Mouse (Mus musculus) small intestine, adult 2 months (tissue): Measurements from ENCODE around the gene Tmem63a. TPM values are rescaled to one million over a fixed set of nuclear protein-coding genes. Genes with fewer than 3 reads are reported as not detected.

Source experiments
- H3K27ac ChIP-seq: fragments of 200-500 bp; 2 replicates; pipeline ENCODE4 v1.5.1; 2012; ENCODE audit warnings: low read depth, low read length, control low read depth, inconsistent platforms; ENCODE audit not compliant: insufficient read depth
- H3K27me3 ChIP-seq: fragments of 200-500 bp; 2 replicates; pipeline ENCODE4 v1.6.1; 2012; ENCODE audit warnings: mild to moderate bottlenecking, moderate library complexity, low read length, inconsistent platforms; ENCODE audit not compliant: control insufficient read depth, insufficient read depth
- H3K36me3 ChIP-seq: fragments of 200-500 bp; 2 replicates; pipeline ENCODE4 v1.6.1; 2012; ENCODE audit warnings: mild to moderate bottlenecking, low read length, control low read depth, inconsistent platforms; ENCODE audit not compliant: control insufficient read depth, insufficient read depth
- H3K4me1 ChIP-seq: fragments of 200-500 bp; 2 replicates; pipeline ENCODE4 v1.6.1; 2012; ENCODE audit warnings: low read length, inconsistent platforms, mixed read lengths; ENCODE audit not compliant: control insufficient read depth, insufficient read depth, insufficient read length
- H3K4me3 ChIP-seq: fragments of 200-500 bp; 2 replicates; pipeline ENCODE4 v1.5.1; 2012; ENCODE audit warnings: low read depth, mild to moderate bottlenecking, control low read depth, inconsistent platforms, low read length, moderate library complexity
- CTCF ChIP-seq: fragments of 200-500 bp; IDR thresholded peaks from 2 replicates; pipeline ENCODE4 v1.5.1; 2012; ENCODE audit warnings: low read depth, mild to moderate bottlenecking, control low read depth, inconsistent platforms, low read length, moderate library complexity, mixed read lengths; ENCODE audit not compliant: insufficient replicate concordance, insufficient read length; ENCODE audit errors: extremely low read depth
- POLR2A ChIP-seq: fragments of 200-500 bp; IDR thresholded peaks from 2 replicates; pipeline ENCODE4 v1.6.1; 2012; ENCODE audit warnings: low read depth, mild to moderate bottlenecking, control low read depth, inconsistent platforms, low read length, moderate library complexity
- WGBS: fragments of 180-500 bp; shearing (Covaris S2); methylation state at CpG from one replicate; pipeline ENCODE4 v1.1.7; 2018; 5-methylcytosine and 5-hydroxymethylcytosine counted together
- polyA plus RNA-seq: library from polyadenylated mRNA; depleted of rRNA; stranded (reverse); fragments of >200 nt; gene quantifications from 2 replicates; pipeline ENCODE4 v1.2.3, GENCODE M21; 2012

Tmem63a gene
- polyA plus RNA-seq, 1 experiment: 23.5 TPM

DNA sequence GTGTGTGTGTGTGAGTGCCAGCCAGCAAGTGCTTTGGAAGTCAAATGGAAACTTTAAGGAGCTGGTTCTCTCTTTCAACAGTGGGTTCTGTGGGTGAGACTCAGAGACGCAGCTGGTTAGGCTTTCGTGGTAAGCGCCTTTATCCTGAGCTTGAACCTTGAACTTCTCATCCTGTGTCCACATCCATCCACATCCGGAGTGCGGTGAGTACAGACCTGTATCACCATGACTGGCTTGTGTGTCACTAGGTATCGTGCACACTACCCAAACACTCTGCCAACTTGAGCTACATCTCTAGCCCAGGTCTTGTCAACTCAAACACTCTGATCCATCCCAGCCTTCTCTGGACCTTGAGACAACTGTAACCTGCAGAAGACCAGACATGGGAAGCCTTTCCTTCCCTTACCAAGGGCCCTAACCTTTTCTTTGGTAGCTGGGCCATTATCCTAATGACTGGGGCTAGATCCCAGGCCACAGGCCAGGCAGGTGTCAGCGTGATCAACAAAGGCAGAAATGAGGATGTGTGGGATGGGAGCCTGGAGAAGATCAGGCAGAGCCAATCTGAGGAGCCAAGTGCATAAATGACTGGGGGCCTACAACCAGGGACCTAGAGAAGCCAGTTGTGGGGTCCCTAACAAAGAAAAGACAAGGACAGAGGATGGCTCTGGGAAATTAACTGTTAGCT, 1.2 kb upstream of the Tmem63a start:
- WGBS: 47% methylated on average over 7 of the region's 7 CpGs
- no peak overlapping the region for H3K4me3 ChIP-seq

DNA sequence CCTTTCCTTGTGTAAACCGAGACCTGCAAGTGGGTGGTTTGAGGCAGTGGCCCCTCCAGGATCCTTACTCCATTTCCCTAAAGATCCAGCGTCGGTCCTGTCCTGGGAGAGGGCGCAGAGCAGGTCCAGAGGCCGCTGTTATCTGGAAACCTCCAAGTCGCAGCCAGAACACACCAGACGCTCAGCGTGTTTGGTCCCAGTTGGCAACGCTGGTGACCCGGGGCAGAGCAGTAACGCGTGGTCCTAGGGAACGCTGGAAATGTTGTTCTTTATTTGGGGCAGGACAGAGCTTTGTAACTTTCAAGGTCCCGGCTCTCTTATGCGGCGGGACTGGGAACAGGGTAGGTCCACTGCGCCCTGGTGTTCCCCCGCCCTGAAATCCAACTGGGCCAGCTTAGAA, 418 bp upstream of the Tmem63a start:
- TF ChIP-seq CTCF: no peak
- no peak for TF ChIP-seq POLR2A
- H3K36me3 ChIP-seq: no peaks in the 10 kb centered on the region
- WGBS: 3% methylated on average over 18 of the region's 18 CpGs
- peaks cover 24% of the 10 kb centered on the region for H3K4me1 ChIP-seq
- peak overlapping the region; percentile 77 for H3K27ac ChIP-seq
- peak overlapping the region; percentile 80 for H3K4me3 ChIP-seq
- no peaks in the 10 kb centered on the region for H3K27me3 ChIP-seq

More for the DNA sequence above, 1.2 kb upstream of the Tmem63a start:
- Histone ChIP-seq H3K27me3 (no peaks in the 10 kb centered on the region), H3K36me3 (no peaks in the 10 kb centered on the region), H3K27ac (0 out of 2 replicates have a peak overlapping the region, but pooled peaks have one; percentile 77), H3K4me1 (peaks cover 16% of the 10 kb centered on the region)
- TF ChIP-seq POLR2A (no peak), CTCF (no peak)

DNA sequence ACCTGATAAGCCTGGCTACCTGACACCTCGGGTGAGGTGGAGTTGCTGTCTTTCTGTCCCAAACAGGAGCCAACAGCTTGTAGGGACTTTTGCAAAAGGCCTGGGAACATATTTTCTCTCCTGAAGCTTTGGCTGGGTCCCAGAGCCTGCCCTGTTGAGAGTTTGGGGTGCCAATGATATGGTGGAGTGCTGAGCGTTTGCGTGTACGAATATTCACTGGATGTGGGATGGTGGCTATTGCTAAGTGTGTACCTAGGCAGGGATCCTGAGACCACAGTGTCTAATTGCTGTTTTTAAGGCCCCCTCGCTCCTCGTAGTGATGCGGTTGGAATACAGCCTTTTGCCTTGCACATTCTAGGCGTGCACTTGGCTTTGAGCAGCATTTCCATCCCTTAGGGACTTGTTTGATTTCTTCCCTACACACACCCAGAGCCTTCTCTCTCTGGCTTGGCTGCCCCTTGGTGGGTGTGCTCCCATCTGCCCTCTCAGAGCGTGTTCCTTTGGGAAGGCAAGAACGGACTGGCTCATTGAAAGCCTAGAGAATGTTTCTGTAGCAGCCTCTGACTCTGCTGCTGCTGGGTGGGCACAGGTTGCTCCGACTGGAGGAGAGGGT, 994 bp downstream of the Tmem63a start:
- Histone ChIP-seq H3K36me3 (no peaks in the 10 kb centered on the region), H3K4me1 (peaks cover 29% of the 10 kb centered on the region)
- 42% methylated on average over 11 of the region's 11 CpGs for WGBS

DNA sequence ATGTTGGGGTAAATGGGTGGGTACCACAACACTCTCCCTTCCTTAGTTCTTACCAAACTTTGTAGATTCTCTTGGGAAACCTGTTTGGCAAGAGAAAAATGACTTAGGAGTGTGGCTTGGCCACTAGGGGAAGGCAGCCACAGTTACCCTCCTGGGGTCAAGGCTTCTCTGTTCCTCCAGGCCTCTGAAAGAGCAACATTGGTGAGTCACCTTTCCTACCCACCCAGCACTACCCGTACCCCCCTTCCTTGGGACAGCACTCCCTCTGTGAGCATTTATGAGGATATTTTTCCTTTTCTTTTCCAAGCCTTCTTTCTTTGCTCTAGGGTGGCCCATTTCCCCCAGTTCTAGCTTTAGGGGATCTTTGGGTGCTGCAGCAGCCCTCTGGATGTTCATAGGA, 1.8 kb downstream of the Tmem63a start:
- Histone ChIP-seq H3K36me3 (0 out of 2 replicates have a peak, but pooled peaks cover 1% of the 10 kb centered on the region), H3K4me1 (peaks cover 29% of the 10 kb centered on the region), H3K27ac (no peak overlapping the region), H3K4me3 (no peak overlapping the region), H3K27me3 (no peaks in the 10 kb centered on the region)
- TF ChIP-seq POLR2A (no peak), CTCF (no peak)
- WGBS: 35% methylated on average over 1 of the region's 1 CpGs

More for the DNA sequence above, 994 bp downstream of the Tmem63a start:
- no peaks in the 10 kb centered on the region for H3K27me3 ChIP-seq
- H3K27ac ChIP-seq: peak overlapping the region; percentile 77
- TF ChIP-seq CTCF (no peak), POLR2A (no peak)
- peak overlapping the region; percentile 80 for H3K4me3 ChIP-seq

DNA sequence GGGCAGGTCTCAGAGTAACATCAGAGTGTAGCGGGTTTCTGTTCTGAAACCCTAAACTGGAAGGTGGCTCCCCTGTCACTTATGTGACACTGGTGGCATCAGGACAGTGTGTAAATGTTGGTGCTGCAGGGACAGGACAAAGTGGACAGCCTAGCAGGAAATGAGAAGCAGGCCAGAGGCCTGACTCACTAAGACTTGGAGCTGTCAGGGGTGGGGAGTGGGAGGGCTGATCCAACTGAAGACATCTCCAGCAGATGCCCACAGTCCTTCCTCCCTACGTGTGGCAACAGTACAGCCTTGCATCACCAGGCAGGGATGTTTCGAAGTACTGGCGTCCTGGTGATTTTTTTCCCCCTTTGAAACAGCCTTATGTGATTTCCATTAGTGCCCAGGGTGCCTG, 2.4 kb downstream of the Tmem63a start:
- H3K36me3 ChIP-seq: peaks cover 5% of the 10 kb centered on the region; the same call in 1 of the 2 replicates
- TF ChIP-seq POLR2A (no peak), CTCF (no peak)
- peaks cover 29% of the 10 kb centered on the region for H3K4me1 ChIP-seq
- H3K4me3 ChIP-seq: no peak overlapping the region
- H3K27ac ChIP-seq: peak overlapping the region; percentile 46; the same call in 1 of the 2 replicates
- H3K27me3 ChIP-seq: no peaks in the 10 kb centered on the region
- 64% methylated on average over 4 of the region's 4 CpGs for WGBS

DNA sequence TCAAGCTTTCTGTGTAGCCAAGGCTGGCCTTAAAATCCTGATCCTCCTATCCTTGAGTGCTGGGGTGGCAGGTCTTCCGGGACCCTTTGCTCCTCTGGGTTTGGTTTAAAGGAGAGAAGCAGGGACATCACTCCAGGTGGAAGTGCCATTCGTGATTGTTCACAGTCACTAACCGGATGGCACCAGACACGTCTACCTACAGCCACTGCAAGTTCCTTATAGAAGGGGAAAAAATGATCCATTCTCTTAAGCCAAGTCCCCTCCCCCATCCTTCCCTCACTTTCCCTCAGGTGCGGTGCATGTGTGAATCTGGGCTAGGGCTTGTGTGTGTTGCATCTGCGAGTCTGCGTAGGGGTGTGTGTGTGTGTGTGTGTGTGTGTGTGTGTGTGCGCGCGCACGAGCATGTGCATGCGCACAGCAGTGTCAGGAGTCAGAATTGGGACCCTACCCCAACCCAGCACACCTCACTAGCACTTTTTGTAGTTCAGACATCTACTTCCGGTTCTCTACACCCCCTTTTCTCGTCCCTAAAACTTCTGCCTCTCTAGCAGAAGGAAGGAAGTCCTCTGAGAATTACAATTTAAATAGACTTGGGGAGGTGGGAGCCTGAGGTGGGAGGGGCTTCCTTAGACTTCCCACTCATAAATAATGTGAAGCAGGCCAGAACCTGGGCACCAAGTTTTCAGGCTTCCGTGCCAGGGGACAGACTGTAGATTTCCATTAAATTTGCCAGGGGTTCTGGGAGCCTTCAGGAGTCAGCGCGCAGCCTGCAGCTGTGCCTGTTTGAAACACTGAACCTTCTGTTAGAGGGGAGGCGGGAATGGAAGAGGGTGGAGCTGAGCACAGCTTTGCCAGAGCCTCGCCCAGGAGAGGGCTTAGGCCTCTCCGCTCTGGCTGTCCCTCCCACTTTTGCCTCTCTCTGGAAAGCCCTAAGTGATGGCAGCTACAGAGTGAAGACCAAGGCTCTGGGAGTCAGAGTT, 3.1 kb downstream of the Tmem63a start:
- 12% methylated on average over 20 of the region's 20 CpGs for WGBS
- Histone ChIP-seq H3K4me1 (peaks cover 29% of the 10 kb centered on the region), H3K27me3 (no peaks in the 10 kb centered on the region), H3K27ac (peak overlapping the region; percentile 46), H3K4me3 (no peak overlapping the region), H3K36me3 (peaks cover 7% of the 10 kb centered on the region)
- TF ChIP-seq POLR2A (no peak), CTCF (no peak)
